ENCODE assay signal across 12 mouse cellular contexts in the genomic region with DNA sequence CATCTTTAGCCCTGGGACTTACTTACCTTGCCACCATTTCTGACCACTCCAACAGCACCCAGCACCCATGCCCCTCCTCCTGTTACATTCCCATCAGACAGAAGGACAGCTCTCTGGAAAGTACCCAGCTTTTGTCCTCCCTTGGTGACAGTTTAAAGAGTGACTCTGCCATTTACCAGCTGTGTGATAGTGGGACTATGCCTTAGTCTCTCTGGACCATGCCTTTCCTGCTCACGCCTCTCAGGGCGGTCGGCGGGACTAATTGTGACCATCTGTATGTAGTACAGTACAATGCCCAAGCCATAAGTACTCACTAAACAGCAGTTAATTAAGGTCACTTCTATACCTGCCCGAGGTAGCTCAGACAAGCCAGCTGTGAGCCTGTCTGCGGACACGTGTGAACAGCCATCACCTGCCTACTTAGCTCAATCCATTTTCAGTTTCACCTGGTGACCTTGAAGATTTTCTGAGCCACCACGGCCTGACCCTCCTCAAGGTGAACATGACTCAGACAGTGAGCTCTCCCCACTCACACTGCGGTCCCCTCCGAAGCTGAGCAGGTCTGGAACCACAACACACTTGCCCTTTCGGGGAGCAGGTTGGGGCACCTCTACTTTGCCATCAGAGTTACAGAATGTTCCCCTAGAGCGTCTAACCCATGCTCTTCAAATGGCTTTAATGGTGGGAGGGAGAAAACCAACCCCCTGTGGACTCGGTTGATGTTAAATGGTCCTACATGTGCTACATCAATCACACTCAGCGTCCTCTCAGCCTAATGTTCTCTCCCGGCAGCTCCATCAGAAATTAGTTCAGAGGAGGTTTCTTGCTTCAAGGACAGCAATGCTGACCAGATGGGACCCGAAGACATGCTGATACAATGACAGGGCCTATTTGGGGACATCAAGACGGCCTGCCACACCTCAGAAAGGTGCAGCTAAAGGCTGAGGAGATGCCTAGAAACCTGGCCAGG. TPM values are rescaled to one million over a fixed set of nuclear protein-coding genes. Genes with fewer than 3 reads are reported as not detected.
DNase-seq lines count a peak whose midpoint lies in the region; ATAC-seq and TF ChIP-seq lines count a peak whose summit lies in the region.
"Had no signal": no experiment of that assay in that cellular context is flagged by ENCODE, and none has a peak within 500 bp of the region (broad histone marks: within the 10 kb centered on the region; RNA-seq: fewer than 3 reads in every experiment).

No protein-coding gene starts in this region.

- TF ChIP-seq EP300 in heart, adult 2 months (IDR thresholded peaks at IDR 0.05; ENCODE audit: insufficient read depth, low read depth, low read length): no peak

- H3K27ac ChIP-seq in heart, embryonic 15.5 days: peak overlapping the region; percentile 76
- no peak overlapping the region for H3K27ac ChIP-seq in heart, adult 2 months
- H3K27ac ChIP-seq in midbrain, embryonic 10.5 days (replicated peaks): 0 out of 2 replicates have a peak overlapping the region, but pooled peaks have one; percentile 18
- no peak overlapping the region for H3K27ac ChIP-seq in midbrain, embryonic 14.5 days (replicated peaks; ENCODE audit: low read depth, low read length)

- ATAC-seq in heart, embryonic 15.5 days (replicated peaks; ENCODE audit: insufficient number of reproducible peaks, insufficient read depth, low FRiP score, low read depth): no peak
- no peak for ATAC-seq in midbrain, embryonic 14.5 days (ENCODE audit: low FRiP score, low TSS enrichment)
- no peak for ATAC-seq in granulocyte monocyte progenitor cell, adult 5-6 weeks (replicated peaks; ENCODE audit: poor library complexity, severe bottlenecking)

- no peak overlapping the region for H3K4me2 ChIP-seq in heart, embryonic 15.5 days
- no peak overlapping the region for H3K4me2 ChIP-seq in midbrain, embryonic 14.5 days (ENCODE audit: low read length)

- H3K9me3 ChIP-seq in heart, embryonic 15.5 days (replicated peaks): no peaks in the 10 kb centered on the region
- no peaks in the 10 kb centered on the region for H3K9me3 ChIP-seq in midbrain, embryonic 10.5 days (replicated peaks)
- H3K9me3 ChIP-seq in midbrain, embryonic 14.5 days (ENCODE audit: control insufficient read depth, low read length): no peaks in the 10 kb centered on the region

- TF ChIP-seq CTCF in heart, adult 2 months (IDR thresholded peaks at IDR 0.05): no peak

- no peak overlapping the region for H3K9ac ChIP-seq in heart, embryonic 15.5 days
- no peak overlapping the region for H3K9ac ChIP-seq in heart, adult 2 months (ENCODE audit: low read depth, low read length)
- no peak overlapping the region for H3K9ac ChIP-seq in midbrain, embryonic 14.5 days (replicated peaks; ENCODE audit: low read length)

- DNase-seq in cerebellum, adult 11-12 months: peak; percentile 33
- DNase-seq in cerebellum, postnatal 36 days: no peak
- DNase-seq in heart, adult 2 months: no peak
- no peak for DNase-seq in midbrain, embryonic 10.5 days (ENCODE audit: low spot score)
- DNase-seq in midbrain, embryonic 14.5 days: no peak
- DNase-seq in induced T-regulatory cell, adult 2 months (ENCODE audit: low read depth): peak; percentile 35
- DNase-seq: adrenal gland, adult 2 months; gastrocnemius, postnatal 25 days; kidney, adult 18-20 months; right cerebral cortex, adult 18-20 months had no signal

- H3K36me3 ChIP-seq in heart, embryonic 15.5 days: no peaks in the 10 kb centered on the region
- no peaks in the 10 kb centered on the region for H3K36me3 ChIP-seq in heart, adult 2 months (ENCODE audit: control insufficient read depth, insufficient read depth, low read length)
- H3K36me3 ChIP-seq in midbrain, embryonic 10.5 days: no peaks in the 10 kb centered on the region
- H3K36me3 ChIP-seq in midbrain, embryonic 14.5 days (ENCODE audit: control insufficient read depth, insufficient read depth, low read length): no peaks in the 10 kb centered on the region

- 73% methylated on average over 17 of the region's 17 CpGs for WGBS in heart, embryonic 15.5 days
- WGBS in heart, adult 2 months: 88% methylated on average over 17 of the region's 17 CpGs
- 88% methylated on average over 17 of the region's 17 CpGs for WGBS in midbrain, embryonic 10.5 days
- WGBS in midbrain, embryonic 14.5 days: 83% methylated on average over 17 of the region's 17 CpGs

- H3K27me3 ChIP-seq in heart, embryonic 15.5 days: no peaks in the 10 kb centered on the region
- H3K27me3 ChIP-seq in heart, adult 2 months (ENCODE audit: control insufficient read depth, insufficient read depth, low read length): no peaks in the 10 kb centered on the region
- H3K27me3 ChIP-seq in midbrain, embryonic 10.5 days (ENCODE audit: low read depth, poor library complexity, severe bottlenecking): peaks cover 50% of the 10 kb centered on the region
- no peaks in the 10 kb centered on the region for H3K27me3 ChIP-seq in midbrain, embryonic 14.5 days (ENCODE audit: control insufficient read depth, insufficient read depth, low read length)

- no peak for TF ChIP-seq POLR2A in heart, adult 2 months (IDR thresholded peaks at IDR 0.05; ENCODE audit: insufficient read depth, low read depth, low read length)

- peaks cover 47% of the 10 kb centered on the region for H3K4me1 ChIP-seq in heart, embryonic 15.5 days (replicated peaks)
- peaks cover 36% of the 10 kb centered on the region for H3K4me1 ChIP-seq in heart, adult 2 months (ENCODE audit: control insufficient read depth, insufficient read depth, low read length)
- H3K4me1 ChIP-seq in midbrain, embryonic 10.5 days: peaks cover 39% of the 10 kb centered on the region
- H3K4me1 ChIP-seq in midbrain, embryonic 14.5 days (ENCODE audit: control insufficient read depth, insufficient read depth, low read length): 0 out of 2 replicates have a peak, but pooled peaks cover 3% of the 10 kb centered on the region

- intact Hi-C loops in heart, adult 2 months (cut with DNase I): no loop called here

- no peaks in the 10 kb centered on the region for H3K79me2 ChIP-seq in heart, adult 2 months (replicated peaks; ENCODE audit: control insufficient read depth, insufficient read depth, low read length)

- no peak overlapping the region for H3K4me3 ChIP-seq in heart, embryonic 15.5 days
- no peak overlapping the region for H3K4me3 ChIP-seq in heart, adult 2 months
- no peak overlapping the region for H3K4me3 ChIP-seq in midbrain, embryonic 10.5 days
- no peak overlapping the region for H3K4me3 ChIP-seq in midbrain, embryonic 14.5 days (replicated peaks; ENCODE audit: low read depth, low read length)

RNA-seq across cellular contexts. Expression of a gene that starts 38.3 kb away (rescaled TPM):
- 5.0 and 5.5 TPM in 2 replicates for polyA plus RNA-seq in heart, embryonic 15.5 days (2015; fragmentation: Nextera tagmentation; extraction: Ambion mirVana)
- total RNA-seq in heart, adult 2 months (2021): 10 to 100 TPM; 12.5 to 16.8 TPM
- polyA plus RNA-seq in heart, adult 2 months (2012; rRNA removed): 9.8 and 13.5 TPM in 2 replicates
- 4.0 and 4.3 TPM in 2 replicates for polyA plus RNA-seq in midbrain, embryonic 10.5 days (2016; fragmentation: Nextera tagmentation; extraction: Ambion mirVana)
- 13.4 TPM in 2 replicates for polyA plus RNA-seq in midbrain, embryonic 14.5 days (2014; fragmentation: Nextera tagmentation; extraction: Ambion mirVana)
- 0.32 and 2.9 TPM in 2 replicates for total RNA-seq in granulocyte monocyte progenitor cell, adult 5-6 weeks (2014; fragmentation: Nextera tagmentation)
- 3.2 and 4.4 TPM in 2 replicates for total RNA-seq in granulocyte monocyte progenitor cell, adult 5-6 weeks (2017)

Comparison
In these comparisons a context has a peak if more than half of its experiments do, and no peak if none do; other contexts are left out.
1. DNase-seq: peak in cerebellum, adult 11-12 months (single experiment) and induced T-regulatory cell, adult 2 months (single experiment); none in cerebellum, postnatal 36 days (0 of 2), heart, adult 2 months (0 of 2), midbrain, embryonic 10.5 days (single experiment) and midbrain, embryonic 14.5 days (single experiment).
2. H3K27ac ChIP-seq: peak in heart, embryonic 15.5 days (single experiment) and midbrain, embryonic 10.5 days (single experiment); none in heart, adult 2 months (single experiment) and midbrain, embryonic 14.5 days (single experiment).